Mouse (Mus musculus): ENCODE data around the gene Zdhhc19.

The Zdhhc19 gene

GRCm38 (mm10) chr16:32495965-32496364 is at the start of gene Zdhhc19:
Zdhhc19 (plus strand) TSS chr16:32496265.
- no peak for DNase-seq (ENCODE audit: low spot score in 2 of 2)

- no peak for DNase-seq (ENCODE audit: low spot score in 2 of 2)
Observed at GRCm38 (mm10) chr16:32446563-32447138, 49.4 kb upstream of the Zdhhc19 start.

- DNase-seq (ENCODE audit: low spot score in 2 of 2), result no peak
Observed at GRCm38 (mm10) chr16:32449665-32450064, 46.4 kb upstream of the Zdhhc19 start.

- no peak for DNase-seq (ENCODE audit: low spot score in 2 of 2)
Observed at GRCm38 (mm10) chr16:32450133-32450532, 45.9 kb upstream of the Zdhhc19 start.

- DNase-seq (ENCODE audit: low spot score in 2 of 2), result no peak
Observed at GRCm38 (mm10) chr16:32453102-32453501, 43.0 kb upstream of the Zdhhc19 start.

- DNase-seq (ENCODE audit: low spot score in 2 of 2), result no peak
Observed at GRCm38 (mm10) chr16:32454646-32455045, 41.4 kb upstream of the Zdhhc19 start.

GRCm38 (mm10) chr16:32456086-32456485 is 40.0 kb upstream of the Zdhhc19 start:
- DNase-seq (ENCODE audit: low spot score in 2 of 2), result no peak

GRCm38 (mm10) chr16:32456761-32457160 is 39.3 kb upstream of the Zdhhc19 start:
- no peak for DNase-seq (ENCODE audit: low spot score in 2 of 2)

GRCm38 (mm10) chr16:32457589-32458386 is 38.3 kb upstream of the Zdhhc19 start:
- peak; percentile 22 to 24 for DNase-seq (ENCODE audit: low spot score in 2 of 2)

- DNase-seq (ENCODE audit: low spot score in 2 of 2), result no peak
Observed at GRCm38 (mm10) chr16:32460518-32460917, 35.5 kb upstream of the Zdhhc19 start.

GRCm38 (mm10) chr16:32461713-32462112 is 34.4 kb upstream of the Zdhhc19 start:
- DNase-seq (ENCODE audit: low spot score in 2 of 2), result no peak

- no peak for DNase-seq (ENCODE audit: low spot score in 2 of 2)
Observed at GRCm38 (mm10) chr16:32462950-32463349, 33.1 kb upstream of the Zdhhc19 start.

- no peak for DNase-seq (ENCODE audit: low spot score in 2 of 2)
Observed at GRCm38 (mm10) chr16:32463426-32463825, 32.6 kb upstream of the Zdhhc19 start.

GRCm38 (mm10) chr16:32464908-32465307 is 31.2 kb upstream of the Zdhhc19 start:
- DNase-seq (ENCODE audit: low spot score in 2 of 2), result no peak

GRCm38 (mm10) chr16:32468488-32468887 is 27.6 kb upstream of the Zdhhc19 start:
- no peak for DNase-seq (ENCODE audit: low spot score in 2 of 2)

- no peak for DNase-seq (ENCODE audit: low spot score in 2 of 2)
Observed at GRCm38 (mm10) chr16:32469404-32470105, 26.5 kb upstream of the Zdhhc19 start.

GRCm38 (mm10) chr16:32472276-32473015 is 23.6 kb upstream of the Zdhhc19 start:
- DNase-seq (ENCODE audit: low spot score in 2 of 2), result no peak

- no peak for DNase-seq (ENCODE audit: low spot score in 2 of 2)
Observed at GRCm38 (mm10) chr16:32477315-32477714, 18.8 kb upstream of the Zdhhc19 start.

GRCm38 (mm10) chr16:32479415-32479814 is 16.6 kb upstream of the Zdhhc19 start:
- no peak for DNase-seq (ENCODE audit: low spot score in 2 of 2)

GRCm38 (mm10) chr16:32484431-32484871 is 11.6 kb upstream of the Zdhhc19 start:
- no peak for DNase-seq (ENCODE audit: low spot score in 2 of 2)

GRCm38 (mm10) chr16:32485209-32485608 is 10.9 kb upstream of the Zdhhc19 start:
- DNase-seq (ENCODE audit: low spot score in 2 of 2), result no peak

GRCm38 (mm10) chr16:32486046-32486445 is 10.0 kb upstream of the Zdhhc19 start:
- no peak for DNase-seq (ENCODE audit: low spot score in 2 of 2)
